Mouse (Mus musculus) urinary bladder, adult 2 months (tissue): ENCODE measurements around the gene Klrb1. TPM values are rescaled to one million over a fixed set of nuclear protein-coding genes. Genes with fewer than 3 reads are reported as not detected.
"Not testable (repeated sequence)": the region's sequence is repeated elsewhere in the genome, so short reads cannot be mapped to it uniquely, and the experiment has no call there.

Experiments
- DNase-seq: peaks from one replicate; pipeline ENCODE4 v3.0.0; 2022; ENCODE audit warnings: low spot score
- polyA plus RNA-seq: library from polyadenylated mRNA; depleted of rRNA; stranded (reverse); fragments of >200 nt; gene quantifications from 2 replicates; pipeline ENCODE4 v1.2.3, GENCODE M21; 2012; rRNA removed

The Klrb1 gene
- polyA plus RNA-seq: not detected in 2 replicates

GRCm38 (mm10) chr6:128722959-128723358 is at the start of gene Klrb1:
Klrb1 (minus strand) TSS chr6:128723059.
- DNase-seq: no peak

GRCm38 (mm10) chr6:128769481-128770253 is 46.8 kb upstream of the Klrb1 start:
- DNase-seq: no peak

- DNase-seq: no peak
These were observed 45.2 kb upstream of the Klrb1 start for GRCm38 (mm10) chr6:128768047-128768446.

- not testable (repeated sequence) for DNase-seq
These were observed 43.8 kb upstream of the Klrb1 start for GRCm38 (mm10) chr6:128766486-128767254.

- no peak for DNase-seq
These were observed 42.4 kb upstream of the Klrb1 start for GRCm38 (mm10) chr6:128765211-128765610.

GRCm38 (mm10) chr6:128764598-128764997 is 41.7 kb upstream of the Klrb1 start:
- DNase-seq: no peak

- DNase-seq: peak; percentile 78
These were observed 41.1 kb upstream of the Klrb1 start for GRCm38 (mm10) chr6:128763736-128764523.

- not testable (repeated sequence) for DNase-seq
These were observed 40.2 kb upstream of the Klrb1 start for GRCm38 (mm10) chr6:128762892-128763670.

- no peak for DNase-seq
These were observed 38.3 kb upstream of the Klrb1 start for GRCm38 (mm10) chr6:128761144-128761540.

- peak; percentile 87 for DNase-seq
These were observed 37.7 kb upstream of the Klrb1 start for GRCm38 (mm10) chr6:128760416-128761143.

GRCm38 (mm10) chr6:128760016-128760415 is 37.2 kb upstream of the Klrb1 start:
- DNase-seq: peak; percentile 97

GRCm38 (mm10) chr6:128759221-128759950 is 36.5 kb upstream of the Klrb1 start:
- DNase-seq: no peak

- DNase-seq: not testable (repeated sequence)
These were observed 32.5 kb upstream of the Klrb1 start for GRCm38 (mm10) chr6:128755402-128755763.

- not testable (repeated sequence) for DNase-seq
These were observed 32.0 kb upstream of the Klrb1 start for GRCm38 (mm10) chr6:128754748-128755401.

GRCm38 (mm10) chr6:128754265-128754664 is 31.4 kb upstream of the Klrb1 start:
- not testable (repeated sequence) for DNase-seq

- not testable (repeated sequence) for DNase-seq
These were observed 30.9 kb upstream of the Klrb1 start for GRCm38 (mm10) chr6:128753610-128754224.

- DNase-seq: not testable (repeated sequence)
These were observed 24.1 kb upstream of the Klrb1 start for GRCm38 (mm10) chr6:128747006-128747405.

- DNase-seq: no peak
These were observed 14.6 kb upstream of the Klrb1 start for GRCm38 (mm10) chr6:128737445-128737844.

- DNase-seq: no peak
These were observed 13.2 kb upstream of the Klrb1 start for GRCm38 (mm10) chr6:128736100-128736499.
